Mouse (Mus musculus) forebrain, embryonic 15.5 days (tissue): ENCODE measurements around the gene Plscr3. TPM values are rescaled to one million over a fixed set of nuclear protein-coding genes. Genes with fewer than 3 reads are reported as not detected.

Source experiments
- ATAC-seq: fragments of 200-750 bp; cut with Nextera tagmentation; replicated peaks from 2 replicates; pipeline ENCODE4 v1.8.0; 2017; ENCODE audit warnings: mild to moderate bottlenecking, moderate TSS enrichment, moderate library complexity
- H3K27ac ChIP-seq: fragments of 300-500 bp; sonication (generic); replicated peaks from 2 replicates; pipeline ENCODE4 v1.5.1; 2015; ENCODE audit warnings: mild to moderate bottlenecking, inconsistent platforms
- H3K27me3 ChIP-seq: fragments of 300-500 bp; sonication (generic); 2 replicates; pipeline ENCODE4 v1.6.1; 2015; ENCODE audit warnings: inconsistent platforms
- H3K36me3 ChIP-seq: fragments of 300-500 bp; sonication (generic); 2 replicates; pipeline ENCODE4 v1.6.1; 2015; ENCODE audit warnings: mild to moderate bottlenecking, inconsistent platforms
- H3K4me1 ChIP-seq: fragments of 300-500 bp; sonication (generic); 2 replicates; pipeline ENCODE4 v1.6.1; 2015; ENCODE audit warnings: inconsistent platforms
- H3K4me2 ChIP-seq: fragments of 300-500 bp; sonication (generic); replicated peaks from 2 replicates; pipeline ENCODE4 v1.6.1; 2015; ENCODE audit warnings: mild to moderate bottlenecking, inconsistent platforms
- H3K4me3 ChIP-seq: fragments of 300-500 bp; sonication (generic); 2 replicates; pipeline ENCODE4 v1.5.1; 2015; ENCODE audit warnings: mild to moderate bottlenecking, inconsistent platforms
- H3K9ac ChIP-seq: fragments of 300-500 bp; sonication (generic); replicated peaks from 2 replicates; pipeline ENCODE4 v1.6.1; 2015; ENCODE audit warnings: mild to moderate bottlenecking, inconsistent platforms
- H3K9me3 ChIP-seq: fragments of 300-500 bp; sonication (generic); 2 replicates; pipeline ENCODE4 v1.6.1; 2016; ENCODE audit warnings: inconsistent platforms
- WGBS: fragments of 180-500 bp; shearing (Covaris S2); methylation state at CpG from one replicate; pipeline ENCODE4 v1.1.7; 2015; ENCODE audit warnings: mixed read lengths; 5-methylcytosine and 5-hydroxymethylcytosine counted together
- polyA plus RNA-seq: library from polyadenylated mRNA; unstranded; fragments of >200 nt; fragmentation: Nextera tagmentation; extraction: Ambion mirVana; gene quantifications from 2 replicates; pipeline ENCODE4 v1.2.1, GENCODE M21; 2015

The Plscr3 gene
- polyA plus RNA-seq, result 51.0 and 51.2 TPM in 2 replicates

- peak; percentile 90 for ATAC-seq
- WGBS, result under 1% methylated on average over 33 of the region's 38 CpGs
These were observed at the start of gene Plscr3 for GRCm38 (mm10) chr11:69846198-69846680. Gene Plscr3, plus strand, starts transcription at chr11:69846376.

GRCm38 (mm10) chr11:69797924-69798323, 48.3 kb upstream of the Plscr3 start:
- 80% methylated on average over 7 of the region's 7 CpGs for WGBS
- no peaks in the 10 kb centered on the region for H3K9me3 ChIP-seq
- peaks cover 7% of the 10 kb centered on the region; the same call in 1 of the 2 replicates for H3K27me3 ChIP-seq
- no peak overlapping the region for H3K27ac ChIP-seq
- no peak overlapping the region for H3K4me2 ChIP-seq
- H3K36me3 ChIP-seq, result no peaks in the 10 kb centered on the region
- no peak for ATAC-seq
- H3K4me3 ChIP-seq, result no peak overlapping the region
- H3K4me1 ChIP-seq, result peaks cover 49% of the 10 kb centered on the region
- no peak overlapping the region for H3K9ac ChIP-seq

More at GRCm38 (mm10) chr11:69846198-69846680, at the start of gene Plscr3:
- Histone ChIP-seq H3K36me3 (peaks cover 29% of the 10 kb centered on the region), H3K9me3 (no peaks in the 10 kb centered on the region), H3K4me3 (peak within 1 kb of the TSS; percentile 58), H3K27ac (peak within 1 kb of the TSS; percentile 97), H3K27me3 (no peaks in the 10 kb centered on the region), H3K4me1 (peaks cover 31% of the 10 kb centered on the region), H3K4me2 (peak within 1 kb of the TSS; percentile 86), H3K9ac (peak within 1 kb of the TSS; percentile 66)

GRCm38 (mm10) chr11:69799394-69800137, 46.6 kb upstream of the Plscr3 start:
- ATAC-seq, result no peak
- 13% methylated on average over 12 of the region's 12 CpGs for WGBS
- H3K36me3 ChIP-seq, result no peaks in the 10 kb centered on the region
- H3K4me1 ChIP-seq, result peaks cover 65% of the 10 kb centered on the region
- H3K27ac ChIP-seq, result peak overlapping the region; percentile 98
- peak overlapping the region; percentile 98 for H3K4me2 ChIP-seq
- H3K9me3 ChIP-seq, result no peaks in the 10 kb centered on the region
- peak overlapping the region; percentile 68 for H3K4me3 ChIP-seq
- H3K27me3 ChIP-seq, result peaks cover 3% of the 10 kb centered on the region
- H3K9ac ChIP-seq, result peak overlapping the region; percentile 76

GRCm38 (mm10) chr11:69800138-69800391, 46.1 kb upstream of the Plscr3 start:
- H3K9ac ChIP-seq, result peak overlapping the region; percentile 76
- peaks cover 67% of the 10 kb centered on the region for H3K4me1 ChIP-seq
- H3K4me3 ChIP-seq, result peak overlapping the region; percentile 68
- peak overlapping the region; percentile 98 for H3K4me2 ChIP-seq
- WGBS, result 1% methylated on average over 11 of the region's 11 CpGs
- H3K27me3 ChIP-seq, result peaks cover 8% of the 10 kb centered on the region
- no peaks in the 10 kb centered on the region for H3K36me3 ChIP-seq
- peak; percentile 39 for ATAC-seq
- H3K27ac ChIP-seq, result peak overlapping the region; percentile 98
- no peaks in the 10 kb centered on the region for H3K9me3 ChIP-seq

- ATAC-seq, result peak; percentile 80
- Histone ChIP-seq H3K4me3 (peak overlapping the region; percentile 68), H3K9ac (peak overlapping the region; percentile 76), H3K4me2 (peak overlapping the region; percentile 98), H3K9me3 (no peaks in the 10 kb centered on the region), H3K27ac (peak overlapping the region; percentile 98), H3K27me3 (peaks cover 14% of the 10 kb centered on the region), H3K36me3 (no peaks in the 10 kb centered on the region), H3K4me1 (peaks cover 68% of the 10 kb centered on the region)
- WGBS, result under 1% methylated on average over 36 of the region's 36 CpGs
These were observed 45.6 kb upstream of the Plscr3 start for GRCm38 (mm10) chr11:69800392-69801197.

GRCm38 (mm10) chr11:69801379-69801977, 44.7 kb upstream of the Plscr3 start, which contains the start of gene Fgf11:
Gene Fgf11, minus strand, starts transcription at chr11:69801857.
- H3K4me1 ChIP-seq, result peaks cover 62% of the 10 kb centered on the region
- under 1% methylated on average over 33 of the region's 33 CpGs for WGBS

GRCm38 (mm10) chr11:69802648-69803105, 43.5 kb upstream of the Plscr3 start:
- ATAC-seq, result peak; percentile 18; the same call in 1 of the 2 replicates
- under 1% methylated on average over 33 of the region's 33 CpGs for WGBS
- peak overlapping the region; percentile 68 for H3K4me3 ChIP-seq
- peak overlapping the region; percentile 76 for H3K9ac ChIP-seq
- peak overlapping the region; percentile 98 for H3K27ac ChIP-seq
- peak overlapping the region; percentile 98 for H3K4me2 ChIP-seq
- peaks cover 62% of the 10 kb centered on the region for H3K4me1 ChIP-seq
- no peaks in the 10 kb centered on the region for H3K36me3 ChIP-seq
- no peaks in the 10 kb centered on the region for H3K9me3 ChIP-seq
- H3K27me3 ChIP-seq, result peaks cover 19% of the 10 kb centered on the region

More at GRCm38 (mm10) chr11:69801379-69801977, 44.7 kb upstream of the Plscr3 start, which contains the start of gene Fgf11:
- no peak for ATAC-seq
- no peaks in the 10 kb centered on the region for H3K9me3 ChIP-seq
- peaks cover 19% of the 10 kb centered on the region for H3K27me3 ChIP-seq
- H3K9ac ChIP-seq, result peak within 1 kb of the TSS; percentile 76
- H3K4me3 ChIP-seq, result peak within 1 kb of the TSS; percentile 68
- peak within 1 kb of the TSS; percentile 98 for H3K4me2 ChIP-seq
- peak within 1 kb of the TSS; percentile 98 for H3K27ac ChIP-seq
- H3K36me3 ChIP-seq, result no peaks in the 10 kb centered on the region

- WGBS, result under 1% methylated on average over 12 of the region's 12 CpGs
These were observed 42.8 kb upstream of the Plscr3 start for GRCm38 (mm10) chr11:69803328-69803727.

GRCm38 (mm10) chr11:69803786-69804651, 42.2 kb upstream of the Plscr3 start:
- Histone ChIP-seq H3K27me3 (peaks cover 19% of the 10 kb centered on the region), H3K9ac (peak overlapping the region; percentile 76), H3K4me2 (peak overlapping the region; percentile 98), H3K36me3 (no peaks in the 10 kb centered on the region), H3K9me3 (no peaks in the 10 kb centered on the region), H3K27ac (peak overlapping the region; percentile 98; the same call in 1 of the 2 replicates), H3K4me3 (peak overlapping the region; percentile 68), H3K4me1 (peaks cover 59% of the 10 kb centered on the region)
- 1% methylated on average over 60 of the region's 60 CpGs for WGBS
- peak; percentile 27; the same call in 1 of the 2 replicates for ATAC-seq

More at GRCm38 (mm10) chr11:69803328-69803727, 42.8 kb upstream of the Plscr3 start:
- no peaks in the 10 kb centered on the region for H3K36me3 ChIP-seq
- H3K9ac ChIP-seq, result peak overlapping the region; percentile 76
- H3K27ac ChIP-seq, result peak overlapping the region; percentile 98
- H3K9me3 ChIP-seq, result no peaks in the 10 kb centered on the region
- ATAC-seq, result peak; percentile 1; the same call in 1 of the 2 replicates
- H3K4me3 ChIP-seq, result peak overlapping the region; percentile 68
- peaks cover 62% of the 10 kb centered on the region for H3K4me1 ChIP-seq
- H3K27me3 ChIP-seq, result peaks cover 19% of the 10 kb centered on the region
- peak overlapping the region; percentile 98 for H3K4me2 ChIP-seq

GRCm38 (mm10) chr11:69804652-69804940, 41.6 kb upstream of the Plscr3 start:
- H3K27ac ChIP-seq, result no peak overlapping the region
- WGBS, result 6% methylated on average over 12 of the region's 12 CpGs
- no peaks in the 10 kb centered on the region for H3K9me3 ChIP-seq
- peaks cover 19% of the 10 kb centered on the region for H3K27me3 ChIP-seq
- no peak for ATAC-seq
- H3K9ac ChIP-seq, result no peak overlapping the region
- H3K36me3 ChIP-seq, result no peaks in the 10 kb centered on the region
- peaks cover 53% of the 10 kb centered on the region for H3K4me1 ChIP-seq
- peak overlapping the region; percentile 98 for H3K4me2 ChIP-seq
- H3K4me3 ChIP-seq, result 0 out of 2 replicates have a peak overlapping the region, but pooled peaks have one; percentile 68
